Mouse (Mus musculus): ENCODE results near the gene Dnajc28.

GRCm38 (mm10) chr16:91599242-91599641, 19.6 kb downstream of the Dnajc28 start:
- TF ChIP-seq GATA1 (IDR thresholded peaks at IDR 0.05; ENCODE audit: low read length) (no peak), TAL1 (IDR thresholded peaks at IDR 0.05; ENCODE audit: low read length) (no peak)
